Mouse (Mus musculus): ENCODE measurements around the gene Tmem151a. TPM values are rescaled to one million over a fixed set of nuclear protein-coding genes. Genes with fewer than 3 reads are reported as not detected.
A peak's percentile ranks its signal among the peaks of the same experiment; 100 is the strongest.

Tmem151a gene
- polyA plus RNA-seq, 1 experiment from 2014 or later: 2.2 TPM

GRCm38 (mm10) chr19:5098363-5099143 is 13.2 kb upstream of the Tmem151a start, which contains the start of gene Cnih2:
Gene Cnih2 (minus strand): TSS chr19:5098521.
- H3K4me2 ChIP-seq (ENCODE audit: low read depth, severe bottlenecking): peak within 1 kb of the TSS; percentile 98
- no peaks in the 10 kb centered on the region for H3K27me3 ChIP-seq (ENCODE audit: control insufficient read depth, insufficient read depth, low read length)
- DNase-seq (ENCODE audit: low spot score) (peak; percentile 81), ATAC-seq (ENCODE audit: insufficient number of reproducible peaks, low FRiP score, low TSS enrichment, low read depth) (no peak; the same call in 1 of the 2 replicates)
- H3K27ac ChIP-seq (replicated peaks; ENCODE audit: low read depth, low read length): peak within 1 kb of the TSS; percentile 30; the same call in 1 of the 2 replicates
- 3% methylated on average over 46 of the region's 48 CpGs for WGBS
- no peaks in the 10 kb centered on the region for H3K9me3 ChIP-seq (ENCODE audit: control insufficient read depth, low read length)
- peak within 1 kb of the TSS; percentile 69 for H3K4me3 ChIP-seq (ENCODE audit: low read depth, low read length)
- peaks cover 21% of the 10 kb centered on the region for H3K36me3 ChIP-seq (ENCODE audit: control insufficient read depth, insufficient read depth, low read length)
- peak within 1 kb of the TSS; percentile 88 for H3K9ac ChIP-seq (ENCODE audit: low read length)
- peaks cover 39% of the 10 kb centered on the region for H3K4me1 ChIP-seq (ENCODE audit: control insufficient read depth, insufficient read depth, low read length)

DNA sequence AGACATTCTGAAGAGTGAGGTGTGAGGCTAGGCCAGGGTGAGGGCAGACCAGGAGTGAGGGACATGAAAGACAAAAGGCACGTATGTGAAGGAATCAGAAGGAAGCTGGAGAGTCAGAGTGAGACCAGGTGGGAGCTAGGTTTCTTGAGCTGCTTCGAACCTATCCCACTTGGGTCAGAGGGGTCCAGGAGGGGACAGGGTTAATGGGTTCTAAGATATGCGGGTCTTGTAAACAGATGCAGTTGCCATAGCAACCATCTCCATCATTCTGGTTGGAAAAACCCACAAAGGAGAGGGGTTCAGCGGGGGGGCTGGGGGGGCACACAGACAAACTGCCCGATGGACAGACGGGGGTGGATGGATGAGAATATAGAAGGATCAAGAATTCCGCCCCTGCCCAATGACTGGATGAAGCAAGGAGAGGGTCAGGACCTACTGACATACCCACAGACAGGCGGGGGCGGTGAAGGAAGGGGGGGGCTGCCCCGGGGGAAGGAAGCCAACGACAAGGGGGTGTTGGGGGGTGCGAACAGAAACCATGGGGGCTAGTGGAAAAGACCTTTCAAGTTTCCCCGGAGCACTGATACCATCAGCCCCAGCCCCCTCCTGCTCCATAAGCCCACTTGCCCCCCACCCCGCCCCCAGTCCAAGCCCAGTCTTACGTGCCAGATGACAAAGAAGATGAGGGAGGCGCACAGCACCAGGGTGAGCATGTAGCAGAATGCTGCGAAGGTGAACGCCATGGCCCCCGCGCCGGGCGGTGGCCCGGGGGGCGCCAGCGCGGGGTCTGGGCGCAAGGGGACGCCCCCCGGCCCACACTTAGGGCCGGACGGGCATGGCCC is 12.4 kb upstream of the Tmem151a start:
- peaks cover 39% of the 10 kb centered on the region for H3K4me1 ChIP-seq (ENCODE audit: control insufficient read depth, insufficient read depth, low read length)
- ATAC-seq (ENCODE audit: insufficient number of reproducible peaks, low FRiP score, low TSS enrichment, low read depth) (no peak; the same call in 1 of the 2 replicates), DNase-seq (ENCODE audit: low spot score) (peak; percentile 44)
- no peaks in the 10 kb centered on the region for H3K9me3 ChIP-seq (ENCODE audit: control insufficient read depth, low read length)
- peak overlapping the region; percentile 98 for H3K4me2 ChIP-seq (ENCODE audit: low read depth, severe bottlenecking)
- H3K9ac ChIP-seq (ENCODE audit: low read length): peak overlapping the region; percentile 88
- peaks cover 21% of the 10 kb centered on the region for H3K36me3 ChIP-seq (ENCODE audit: control insufficient read depth, insufficient read depth, low read length)
- H3K27ac ChIP-seq (replicated peaks; ENCODE audit: low read depth, low read length): peak overlapping the region; percentile 6; the same call in 1 of the 2 replicates
- H3K27me3 ChIP-seq (ENCODE audit: control insufficient read depth, insufficient read depth, low read length): no peaks in the 10 kb centered on the region
- peak overlapping the region; percentile 69 for H3K4me3 ChIP-seq (ENCODE audit: low read depth, low read length)
- 4% methylated on average over 30 of the region's 31 CpGs for WGBS

- H3K36me3 ChIP-seq (ENCODE audit: control insufficient read depth, insufficient read depth, low read length): peaks cover 18% of the 10 kb centered on the region
- DNase-seq (ENCODE audit: low spot score) (no peak), ATAC-seq (ENCODE audit: insufficient number of reproducible peaks, low FRiP score, low TSS enrichment, low read depth) (no peak)
- no peaks in the 10 kb centered on the region for H3K9me3 ChIP-seq (ENCODE audit: control insufficient read depth, low read length)
- no peaks in the 10 kb centered on the region for H3K27me3 ChIP-seq (ENCODE audit: control insufficient read depth, insufficient read depth, low read length)
- H3K27ac ChIP-seq (replicated peaks; ENCODE audit: low read depth, low read length): no peak overlapping the region
- H3K4me1 ChIP-seq (ENCODE audit: control insufficient read depth, insufficient read depth, low read length): peaks cover 39% of the 10 kb centered on the region
- 19% methylated on average over 9 of the region's 9 CpGs for WGBS
- H3K4me3 ChIP-seq (ENCODE audit: low read depth, low read length): no peak overlapping the region
- 0 out of 2 replicates have a peak overlapping the region, but pooled peaks have one; percentile 0 for H3K4me2 ChIP-seq (ENCODE audit: low read depth, severe bottlenecking)
- no peak overlapping the region; the same call in 1 of the 2 replicates for H3K9ac ChIP-seq (ENCODE audit: low read length)
These were observed 10.7 kb upstream of the Tmem151a start for GRCm38 (mm10) chr19:5095887-5096474.

- ATAC-seq (ENCODE audit: insufficient number of reproducible peaks, low FRiP score, low TSS enrichment, low read depth): peak; percentile 13; the same call in 1 of the 2 replicates
- no peak overlapping the region for H3K4me3 ChIP-seq (ENCODE audit: low read depth, low read length)
- peaks cover 39% of the 10 kb centered on the region for H3K4me1 ChIP-seq (ENCODE audit: control insufficient read depth, insufficient read depth, low read length)
- no peak overlapping the region for H3K9ac ChIP-seq (ENCODE audit: low read length)
- peaks cover 15% of the 10 kb centered on the region for H3K36me3 ChIP-seq (ENCODE audit: control insufficient read depth, insufficient read depth, low read length)
- H3K27me3 ChIP-seq (ENCODE audit: control insufficient read depth, insufficient read depth, low read length): no peaks in the 10 kb centered on the region
- H3K4me2 ChIP-seq (ENCODE audit: low read depth, severe bottlenecking): peak overlapping the region; percentile 3; the same call in 1 of the 2 replicates
- WGBS: 47% methylated on average over 11 of the region's 11 CpGs
- H3K9me3 ChIP-seq (ENCODE audit: control insufficient read depth, low read length): no peaks in the 10 kb centered on the region
- H3K27ac ChIP-seq (replicated peaks; ENCODE audit: low read depth, low read length): no peak overlapping the region
- DNase-seq (ENCODE audit: low spot score): no peak
These were observed 9.6 kb upstream of the Tmem151a start for GRCm38 (mm10) chr19:5094746-5095417.

- H3K4me3 ChIP-seq (ENCODE audit: low read depth, low read length): no peak overlapping the region
- H3K27me3 ChIP-seq (ENCODE audit: control insufficient read depth, insufficient read depth, low read length): no peaks in the 10 kb centered on the region
- H3K36me3 ChIP-seq (ENCODE audit: control insufficient read depth, insufficient read depth, low read length): peaks cover 10% of the 10 kb centered on the region
- no peak overlapping the region for H3K27ac ChIP-seq (replicated peaks; ENCODE audit: low read depth, low read length)
- H3K9me3 ChIP-seq (ENCODE audit: control insufficient read depth, low read length): no peaks in the 10 kb centered on the region
- H3K4me2 ChIP-seq (ENCODE audit: low read depth, severe bottlenecking): peak overlapping the region; percentile 3; the same call in 1 of the 2 replicates
- ATAC-seq (ENCODE audit: insufficient number of reproducible peaks, low FRiP score, low TSS enrichment, low read depth) (peak; percentile 48; the same call in 1 of the 2 replicates), DNase-seq (ENCODE audit: low spot score) (peak; percentile 99)
- peaks cover 40% of the 10 kb centered on the region for H3K4me1 ChIP-seq (ENCODE audit: control insufficient read depth, insufficient read depth, low read length)
- under 1% methylated on average over 21 of the region's 21 CpGs for WGBS
- H3K9ac ChIP-seq (ENCODE audit: low read length): no peak overlapping the region
These were observed 8.9 kb upstream of the Tmem151a start for GRCm38 (mm10) chr19:5094243-5094632.

- H3K4me2 ChIP-seq (ENCODE audit: low read depth, severe bottlenecking): no peak overlapping the region
- H3K9ac ChIP-seq (ENCODE audit: low read length): no peak overlapping the region
- peaks cover 40% of the 10 kb centered on the region for H3K4me1 ChIP-seq (ENCODE audit: control insufficient read depth, insufficient read depth, low read length)
- H3K36me3 ChIP-seq (ENCODE audit: control insufficient read depth, insufficient read depth, low read length): peaks cover 10% of the 10 kb centered on the region
- DNase-seq (ENCODE audit: low spot score) (no peak), ATAC-seq (ENCODE audit: insufficient number of reproducible peaks, low FRiP score, low TSS enrichment, low read depth) (no peak)
- H3K27me3 ChIP-seq (ENCODE audit: control insufficient read depth, insufficient read depth, low read length): no peaks in the 10 kb centered on the region
- no peak overlapping the region for H3K4me3 ChIP-seq (ENCODE audit: low read depth, low read length)
- H3K9me3 ChIP-seq (ENCODE audit: control insufficient read depth, low read length): no peaks in the 10 kb centered on the region
- H3K27ac ChIP-seq (replicated peaks; ENCODE audit: low read depth, low read length): no peak overlapping the region
- WGBS: 73% methylated on average over 12 of the region's 12 CpGs
These were observed 8.3 kb upstream of the Tmem151a start for GRCm38 (mm10) chr19:5093481-5094242.

GRCm38 (mm10) chr19:5092083-5092482 is 6.8 kb upstream of the Tmem151a start:
- 92% methylated on average over 10 of the region's 10 CpGs for WGBS
- ATAC-seq (ENCODE audit: insufficient number of reproducible peaks, low FRiP score, low TSS enrichment, low read depth) (no peak), DNase-seq (ENCODE audit: low spot score) (no peak)
- no peak overlapping the region; the same call in 1 of the 2 replicates for H3K4me2 ChIP-seq (ENCODE audit: low read depth, severe bottlenecking)
- H3K27ac ChIP-seq (replicated peaks; ENCODE audit: low read depth, low read length): no peak overlapping the region
- H3K4me1 ChIP-seq (ENCODE audit: control insufficient read depth, insufficient read depth, low read length): peaks cover 35% of the 10 kb centered on the region
- no peaks in the 10 kb centered on the region for H3K9me3 ChIP-seq (ENCODE audit: control insufficient read depth, low read length)
- no peak overlapping the region for H3K9ac ChIP-seq (ENCODE audit: low read length)
- no peaks in the 10 kb centered on the region for H3K27me3 ChIP-seq (ENCODE audit: control insufficient read depth, insufficient read depth, low read length)
- H3K36me3 ChIP-seq (ENCODE audit: control insufficient read depth, insufficient read depth, low read length): peaks cover 10% of the 10 kb centered on the region
- no peak overlapping the region for H3K4me3 ChIP-seq (ENCODE audit: low read depth, low read length)

Data from limb, embryonic 11.5 days (tissue).